Mouse (Mus musculus) liver (tissue): ENCODE data around the gene Plac9a.
"Not testable (repeated sequence)": the region's sequence is repeated elsewhere in the genome, so short reads cannot be mapped to it uniquely, and the experiment has no call there.

Source experiments
- DNase-seq: peaks from one replicate; pipeline ENCODE4 v3.0.0-alpha.2; 2020; ENCODE audit warnings: mixed read lengths

Gene Plac9a

GRCm38 (mm10) chr14:25903000-25903399, at the start of gene Plac9a:
Gene Plac9a (minus strand): TSS chr14:25903100.
- DNase-seq, result not testable (repeated sequence)

- not testable (repeated sequence) for DNase-seq
Measured at GRCm38 (mm10) chr14:25938004-25938403, 35.1 kb upstream of the Plac9a start, which contains the start of gene Cphx1. Gene Cphx1 (plus strand): TSS chr14:25938304.

- not testable (repeated sequence) for DNase-seq
Measured at GRCm38 (mm10) chr14:25936867-25937630, 34.1 kb upstream of the Plac9a start.

GRCm38 (mm10) chr14:25927562-25927881, 24.6 kb upstream of the Plac9a start, which contains the start of gene Tmem254a:
Gene Tmem254a (minus strand): TSS chr14:25927672.
- DNase-seq, result not testable (repeated sequence)

GRCm38 (mm10) chr14:25926814-25927561, 24.1 kb upstream of the Plac9a start:
- DNase-seq, result not testable (repeated sequence)

- not testable (repeated sequence) for DNase-seq
Measured at GRCm38 (mm10) chr14:25918427-25919170, 15.7 kb upstream of the Plac9a start.

- DNase-seq, result not testable (repeated sequence)
Measured at GRCm38 (mm10) chr14:25908976-25909375, 6.1 kb upstream of the Plac9a start.

GRCm38 (mm10) chr14:25907272-25907671, 4.4 kb upstream of the Plac9a start:
- not testable (repeated sequence) for DNase-seq

GRCm38 (mm10) chr14:25905243-25905642, 2.3 kb upstream of the Plac9a start:
- not testable (repeated sequence) for DNase-seq

- DNase-seq, result not testable (repeated sequence)
Measured at GRCm38 (mm10) chr14:25895686-25896085, 7.2 kb downstream of the Plac9a start.

- not testable (repeated sequence) for DNase-seq
Measured at GRCm38 (mm10) chr14:25894566-25894965, 8.3 kb downstream of the Plac9a start.

- not testable (repeated sequence) for DNase-seq
Measured at GRCm38 (mm10) chr14:25885886-25886285, 17.0 kb downstream of the Plac9a start.

- DNase-seq, result not testable (repeated sequence)
Measured at GRCm38 (mm10) chr14:25881769-25882168, 21.1 kb downstream of the Plac9a start.

- not testable (repeated sequence) for DNase-seq
Measured at GRCm38 (mm10) chr14:25876640-25877039, 26.3 kb downstream of the Plac9a start.

GRCm38 (mm10) chr14:25872461-25873415, 30.2 kb downstream of the Plac9a start:
- no peak for DNase-seq

- no peak for DNase-seq
Measured at GRCm38 (mm10) chr14:25869135-25869878, 33.6 kb downstream of the Plac9a start.

- DNase-seq, result no peak
Measured at GRCm38 (mm10) chr14:25868706-25869105, 34.2 kb downstream of the Plac9a start.

- DNase-seq, result peak; percentile 26
Measured at GRCm38 (mm10) chr14:25867834-25868233, 35.1 kb downstream of the Plac9a start.

- no peak for DNase-seq
Measured at GRCm38 (mm10) chr14:25866832-25867231, 36.1 kb downstream of the Plac9a start.

GRCm38 (mm10) chr14:25866384-25866783, 36.5 kb downstream of the Plac9a start:
- no peak for DNase-seq

GRCm38 (mm10) chr14:25865251-25865650, 37.6 kb downstream of the Plac9a start:
- DNase-seq, result no peak
